Mouse (Mus musculus) ES-Bruce4 (cell line): Measurements from ENCODE around the gene Clec1a. TPM values are rescaled to one million over a fixed set of nuclear protein-coding genes. Genes with fewer than 3 reads are reported as not detected.

ENCODE experiments used
- H3K27ac ChIP-seq: 2 replicates; pipeline ENCODE4 v1.5.1; 2012; ENCODE audit warnings: low read length, inconsistent platforms; ENCODE audit not compliant: insufficient read depth
- H3K27me3 ChIP-seq: 2 replicates; pipeline ENCODE4 v1.6.1; 2012; ENCODE audit warnings: mild to moderate bottlenecking, low read length, inconsistent platforms; ENCODE audit not compliant: control insufficient read depth, poor library complexity, insufficient read depth, severe bottlenecking
- H3K36me3 ChIP-seq: 2 replicates; pipeline ENCODE4 v1.6.1; 2012; ENCODE audit warnings: inconsistent platforms, mild to moderate bottlenecking, low read length, moderate library complexity; ENCODE audit not compliant: control insufficient read depth, poor library complexity, insufficient read depth, severe bottlenecking
- H3K4me1 ChIP-seq: one replicate; pipeline ENCODE4 v1.8.1; 2011; ENCODE audit warnings: low read length; ENCODE audit not compliant: control insufficient read depth, insufficient read depth
- H3K4me3 ChIP-seq: 2 replicates; pipeline ENCODE4 v1.5.1; 2011; ENCODE audit warnings: low read depth, mild to moderate bottlenecking, low read length
- H3K9ac ChIP-seq: 2 replicates; pipeline ENCODE4 v1.6.1; 2012; ENCODE audit warnings: low read depth, mild to moderate bottlenecking, inconsistent platforms; ENCODE audit not compliant: poor library complexity, severe bottlenecking
- H3K9me3 ChIP-seq: replicated peaks from 2 replicates; pipeline ENCODE4 v1.6.1; 2012; ENCODE audit warnings: mild to moderate bottlenecking, low read length, inconsistent platforms; ENCODE audit not compliant: control insufficient read depth, poor library complexity, insufficient read depth, severe bottlenecking
- CTCF ChIP-seq: IDR thresholded peaks from one replicate; pipeline ENCODE4 v1.8.1; 2011; ENCODE audit warnings: low read depth, low read length
- EP300 ChIP-seq: IDR thresholded peaks from 2 replicates; pipeline ENCODE4 v1.6.1; 2011; ENCODE audit warnings: low read depth, low read length; ENCODE audit not compliant: insufficient read depth
- POLR2A ChIP-seq: IDR thresholded peaks from one replicate; pipeline ENCODE4 v1.8.1; 2011; ENCODE audit warnings: low read length; ENCODE audit not compliant: insufficient read depth
- polyA plus RNA-seq: library from polyadenylated mRNA; stranded (reverse); fragments of >200 nt; gene quantifications from 2 replicates; pipeline ENCODE4 v1.2.4, GENCODE M21; 2011; ENCODE audit warnings: low read depth; ENCODE audit not compliant: missing spikeins, insufficient read depth, insufficient read length

Clec1a gene
- polyA plus RNA-seq, 1 experiment = not detected

DNA sequence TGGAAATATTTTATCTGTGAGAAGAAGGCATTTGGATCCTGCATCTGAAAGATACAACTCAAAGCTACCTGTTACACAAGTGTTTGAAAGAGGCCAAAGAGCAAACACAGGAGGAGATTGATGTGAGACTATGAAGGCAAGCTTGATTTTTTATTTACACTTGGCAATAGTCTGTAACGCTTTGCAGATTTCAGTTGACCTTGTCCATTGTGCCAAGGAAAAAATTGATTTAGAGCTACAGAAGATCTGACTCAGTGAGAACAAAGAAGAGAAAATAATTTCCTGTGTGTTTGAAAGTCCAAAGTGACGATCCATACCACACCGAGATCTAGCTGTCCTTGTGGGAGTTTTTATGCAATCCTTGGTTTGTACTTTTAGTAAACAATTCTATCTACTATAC, 29.5 kb downstream of the Clec1a start:
- no peaks in the 10 kb centered on the region for H3K9me3 ChIP-seq
- H3K9ac ChIP-seq = no peak overlapping the region
- H3K36me3 ChIP-seq = no peaks in the 10 kb centered on the region
- no peak overlapping the region for H3K4me3 ChIP-seq
- no peak overlapping the region for H3K27ac ChIP-seq
- H3K4me1 ChIP-seq = no peaks in the 10 kb centered on the region
- H3K27me3 ChIP-seq = no peaks in the 10 kb centered on the region
- TF ChIP-seq EP300 (no peak), CTCF (no peak), POLR2A (no peak)

DNA sequence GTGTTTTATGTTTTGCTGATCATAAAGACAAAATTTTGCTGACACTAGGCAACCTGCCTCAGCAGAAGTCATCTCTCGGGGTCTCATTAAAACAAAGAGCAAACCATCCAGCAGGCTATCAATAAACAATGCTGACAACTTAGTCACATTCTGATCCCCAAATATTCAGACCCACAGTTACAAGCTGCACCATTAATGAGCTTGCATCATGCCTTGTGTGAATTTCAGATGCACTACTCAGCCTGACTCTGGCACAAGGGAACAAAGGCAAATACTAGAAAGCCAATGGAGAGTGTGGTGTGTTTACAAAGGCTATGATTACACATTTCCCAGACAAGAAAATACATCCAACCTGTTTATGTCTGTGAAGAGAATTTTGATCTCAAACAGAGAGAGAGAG, 37.6 kb downstream of the Clec1a start:
- Histone ChIP-seq H3K36me3 (no peaks in the 10 kb centered on the region), H3K27me3 (no peaks in the 10 kb centered on the region), H3K4me1 (no peaks in the 10 kb centered on the region), H3K9ac (no peak overlapping the region), H3K4me3 (no peak overlapping the region), H3K27ac (no peak overlapping the region), H3K9me3 (no peaks in the 10 kb centered on the region)
- TF ChIP-seq POLR2A = no peak
- TF ChIP-seq CTCF = no peak
- TF ChIP-seq EP300 = no peak

DNA sequence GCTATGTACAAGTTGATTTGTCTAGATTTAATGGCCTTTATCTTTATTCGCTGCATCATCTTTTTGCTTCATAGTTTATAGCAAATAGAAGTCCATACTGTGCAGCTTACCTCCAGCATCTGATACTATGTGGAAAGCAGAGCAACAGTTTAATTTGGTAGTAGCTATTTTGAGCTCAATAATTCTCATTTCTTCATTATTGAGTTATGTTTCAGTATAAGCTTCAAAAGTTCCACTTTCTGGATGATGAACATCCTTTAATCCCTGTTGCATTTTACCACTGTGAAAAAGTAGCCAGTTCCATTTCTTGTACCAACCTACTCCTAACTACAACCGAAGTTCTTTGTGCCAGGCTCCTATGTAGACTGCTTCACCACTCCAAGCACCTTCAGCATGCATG, 43.2 kb downstream of the Clec1a start, which contains the start of gene Clec9a:
Gene Clec9a (plus strand): TSS at position 301 of the 400 bp plus-strand sequence.
- Histone ChIP-seq H3K4me1 (no peaks in the 10 kb centered on the region), H3K36me3 (no peaks in the 10 kb centered on the region)
- TF ChIP-seq POLR2A = no peak

DNA sequence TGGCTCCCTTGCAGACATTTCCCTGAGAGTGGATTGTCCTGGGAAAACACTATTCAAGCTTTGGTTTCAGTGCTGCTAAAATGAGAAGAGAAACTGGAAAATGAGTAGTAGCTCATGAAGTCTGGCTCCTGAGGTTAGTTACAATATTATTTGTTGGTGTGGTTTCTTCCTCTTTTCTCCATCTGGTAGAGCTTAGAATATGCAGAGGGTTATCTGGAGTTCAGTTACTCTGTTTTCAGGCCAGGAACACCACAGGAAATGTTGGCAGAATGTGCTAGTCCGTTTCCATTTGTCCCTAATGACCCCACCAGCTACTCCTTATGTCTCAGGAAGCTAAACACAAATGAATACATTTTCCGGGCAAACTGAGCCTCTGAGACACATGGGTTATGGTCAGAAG, 44.5 kb downstream of the Clec1a start:
- no peak overlapping the region for H3K9ac ChIP-seq
- H3K4me3 ChIP-seq = no peak overlapping the region
- no peak for TF ChIP-seq EP300
- no peak for TF ChIP-seq CTCF
- TF ChIP-seq POLR2A = no peak
- H3K27ac ChIP-seq = no peak overlapping the region
- no peaks in the 10 kb centered on the region for H3K27me3 ChIP-seq
- no peaks in the 10 kb centered on the region for H3K36me3 ChIP-seq
- no peaks in the 10 kb centered on the region for H3K4me1 ChIP-seq
- no peaks in the 10 kb centered on the region for H3K9me3 ChIP-seq

More for the DNA sequence above, 43.2 kb downstream of the Clec1a start, which contains the start of gene Clec9a:
- Histone ChIP-seq H3K4me3 (no peak within 1 kb of the TSS), H3K9ac (no peak within 1 kb of the TSS), H3K27me3 (no peaks in the 10 kb centered on the region), H3K27ac (no peak within 1 kb of the TSS), H3K9me3 (no peaks in the 10 kb centered on the region)

DNA sequence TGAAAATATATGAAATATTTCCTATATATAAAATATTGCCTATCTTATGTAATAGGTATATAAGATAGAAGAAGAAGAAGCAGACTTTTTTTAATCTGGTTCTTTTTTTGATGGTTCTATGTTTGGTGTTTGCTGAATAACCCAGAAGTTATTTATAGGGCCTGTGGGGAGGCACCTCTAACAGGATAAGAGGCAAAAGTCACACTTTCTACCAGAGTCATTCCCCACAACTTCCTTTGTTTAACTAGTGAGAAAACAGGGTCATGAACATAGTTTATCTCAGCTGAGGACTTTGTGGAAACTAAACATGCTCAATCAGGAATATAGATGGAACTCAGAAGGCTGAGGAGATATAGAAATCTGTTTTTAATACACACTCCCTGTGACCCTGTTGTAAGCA, 45.8 kb downstream of the Clec1a start:
- H3K4me1 ChIP-seq = no peaks in the 10 kb centered on the region
- H3K9ac ChIP-seq = no peak overlapping the region
- no peak overlapping the region for H3K27ac ChIP-seq
- no peak overlapping the region for H3K4me3 ChIP-seq
- no peak for TF ChIP-seq POLR2A
- TF ChIP-seq CTCF = no peak
- TF ChIP-seq EP300 = no peak
- H3K9me3 ChIP-seq = no peaks in the 10 kb centered on the region
- no peaks in the 10 kb centered on the region for H3K27me3 ChIP-seq
- no peaks in the 10 kb centered on the region for H3K36me3 ChIP-seq

DNA sequence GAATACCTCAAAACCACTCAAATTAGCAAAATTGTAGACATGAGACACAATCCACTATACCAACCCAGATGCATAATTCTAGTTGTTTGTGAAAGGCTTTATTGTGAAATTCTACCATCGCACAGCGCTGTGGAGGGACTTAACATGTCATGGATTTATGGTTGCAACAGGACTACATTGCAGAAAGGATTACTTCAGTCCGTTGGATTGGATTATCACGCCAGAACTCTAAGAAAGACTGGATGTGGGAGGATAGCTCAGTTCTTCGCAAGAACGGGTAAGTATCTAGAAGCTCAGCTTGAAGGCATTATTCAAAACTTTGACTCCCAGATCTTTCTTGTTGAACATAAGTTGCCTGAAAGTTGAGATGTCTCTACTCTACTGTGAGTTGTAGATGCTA, 48.4 kb downstream of the Clec1a start:
- no peak overlapping the region for H3K4me3 ChIP-seq
- no peaks in the 10 kb centered on the region for H3K9me3 ChIP-seq
- TF ChIP-seq POLR2A (no peak), CTCF (no peak), EP300 (no peak)
- no peak overlapping the region for H3K27ac ChIP-seq
- no peak overlapping the region for H3K9ac ChIP-seq
- H3K36me3 ChIP-seq = no peaks in the 10 kb centered on the region
- no peaks in the 10 kb centered on the region for H3K27me3 ChIP-seq
- H3K4me1 ChIP-seq = no peaks in the 10 kb centered on the region
